ENCODE assay signal across 8 mouse cellular contexts in genomic region chr5:110177021-110177420, GRCm38 (mm10). TPM values are rescaled to one million over a fixed set of nuclear protein-coding genes. Genes with fewer than 3 reads are reported as not detected.
A peak's percentile ranks its signal among the peaks of the same experiment; 100 is the strongest.
DNase-seq lines count a peak whose midpoint lies in the region; ATAC-seq and TF ChIP-seq lines count a peak whose summit lies in the region.

No protein-coding gene starts in this region.

- 2% methylated on average over 19 of the region's 19 CpGs for WGBS in heart, adult 2 months
- WGBS in liver, embryonic 12.5 days (ENCODE audit: insufficient replicate concordance): under 1% methylated on average over 19 of the region's 19 CpGs
- 1% methylated on average over 19 of the region's 19 CpGs for WGBS in stomach, postnatal 0 days

- no peaks in the 10 kb centered on the region for H3K9me3 ChIP-seq in liver, embryonic 12.5 days (replicated peaks)
- H3K9me3 ChIP-seq in stomach, postnatal 0 days (ENCODE audit: control insufficient read depth, low read length): no peaks in the 10 kb centered on the region

- H3K36me3 ChIP-seq in heart, adult 2 months (ENCODE audit: control insufficient read depth, insufficient read depth, low read length): peaks cover 18% of the 10 kb centered on the region
- peaks cover 7% of the 10 kb centered on the region for H3K36me3 ChIP-seq in liver, embryonic 12.5 days
- H3K36me3 ChIP-seq in stomach, postnatal 0 days (ENCODE audit: control insufficient read depth, insufficient read depth, low read length): no peaks in the 10 kb centered on the region

- TF ChIP-seq EP300 in heart, adult 2 months (IDR thresholded peaks at IDR 0.05; ENCODE audit: insufficient read depth, low read depth, low read length): 0 out of 2 replicates have a peak, but pooled peaks have one; percentile 1
- no peak for TF ChIP-seq EP300 in stomach, postnatal 0 days (optimal IDR thresholded peaks at IDR 0.05)

- H3K27ac ChIP-seq in heart, adult 2 months: peak overlapping the region; percentile 95
- H3K27ac ChIP-seq in liver, embryonic 12.5 days: peak overlapping the region; percentile 79
- H3K27ac ChIP-seq in stomach, postnatal 0 days (replicated peaks): peak overlapping the region; percentile 83

- peaks cover 6% of the 10 kb centered on the region for H3K4me1 ChIP-seq in heart, adult 2 months (ENCODE audit: control insufficient read depth, insufficient read depth, low read length)
- peaks cover 38% of the 10 kb centered on the region for H3K4me1 ChIP-seq in liver, embryonic 12.5 days
- H3K4me1 ChIP-seq in stomach, postnatal 0 days (replicated peaks; ENCODE audit: control insufficient read depth, insufficient read depth): 0 out of 2 replicates have a peak, but pooled peaks cover 4% of the 10 kb centered on the region

- H3K4me2 ChIP-seq in liver, embryonic 12.5 days: peak overlapping the region; percentile 87
- H3K4me2 ChIP-seq in stomach, postnatal 0 days (replicated peaks; ENCODE audit: low read depth): peak overlapping the region; percentile 72

- H3K79me2 ChIP-seq in heart, adult 2 months (replicated peaks; ENCODE audit: control insufficient read depth, insufficient read depth, low read length): peaks cover 5% of the 10 kb centered on the region; the same call in 1 of the 2 replicates

- TF ChIP-seq CTCF in heart, adult 2 months (IDR thresholded peaks at IDR 0.05): no peak
- TF ChIP-seq CTCF in stomach, postnatal 0 days (IDR thresholded peaks at IDR 0.05; ENCODE audit: low read depth): no peak

- peak; percentile 25 for ATAC-seq in CD4-positive, CD25-positive, alpha-beta regulatory T cell, adult 4 months
- peak; percentile 28 for ATAC-seq in erythroid progenitor cell, adult 5-6 weeks (replicated peaks; ENCODE audit: low FRiP score, poor library complexity, severe bottlenecking)
- ATAC-seq in liver, embryonic 12.5 days: peak; percentile 19
- peak; percentile 24 for ATAC-seq in stomach, postnatal 0 days (ENCODE audit: low FRiP score, low TSS enrichment)

- intact Hi-C loops in heart, adult 2 months (cut with DNase I): loop anchor here (2.0 kb wide), 2 partner anchors 42 to 70 kb away; partner anchors contain the start of gene Chfr
- intact Hi-C loops in heart, postnatal 10 days (cut with DNase I): loop anchor here (1.0 to 5.0 kb wide), 2 partner anchors 40 to 90 kb away; partner anchors contain the start of gene Pgam5

- DNase-seq in heart, adult 2 months: no peak
- no peak for DNase-seq in heart, postnatal 10 days
- no peak for DNase-seq in stomach, postnatal 0 days (ENCODE audit: low spot score)
- no peak for DNase-seq in urinary bladder, postnatal 14 days (ENCODE audit: low spot score)
- no peak for DNase-seq in layer of hippocampus, adult 9-11 months

- H3K27me3 ChIP-seq in heart, adult 2 months (ENCODE audit: control insufficient read depth, insufficient read depth, low read length): no peaks in the 10 kb centered on the region
- no peaks in the 10 kb centered on the region for H3K27me3 ChIP-seq in liver, embryonic 12.5 days (replicated peaks)
- no peaks in the 10 kb centered on the region for H3K27me3 ChIP-seq in stomach, postnatal 0 days (ENCODE audit: control insufficient read depth, insufficient read depth, low read length)

- TF ChIP-seq POLR2A in heart, adult 2 months (IDR thresholded peaks at IDR 0.05; ENCODE audit: insufficient read depth, low read depth, low read length): no peak

- H3K4me3 ChIP-seq in heart, adult 2 months: peak overlapping the region; percentile 68
- peak overlapping the region; percentile 98 for H3K4me3 ChIP-seq in liver, embryonic 12.5 days
- H3K4me3 ChIP-seq in stomach, postnatal 0 days (ENCODE audit: low read depth, low read length): peak overlapping the region; percentile 96

- peak overlapping the region; percentile 83 for H3K9ac ChIP-seq in heart, adult 2 months (ENCODE audit: low read depth, low read length)
- H3K9ac ChIP-seq in liver, embryonic 12.5 days: peak overlapping the region; percentile 91
- H3K9ac ChIP-seq in stomach, postnatal 0 days (ENCODE audit: low read length): peak overlapping the region; percentile 89

RNA-seq across cellular contexts. Expression of gene Golga3, which starts 0.5 kb away (rescaled TPM):
- 10 to 100 TPM; 47.2 to 53.6 TPM for total RNA-seq in heart, adult 2 months (2021)
- 9.8 and 18.8 TPM in 2 replicates for polyA plus RNA-seq in heart, adult 2 months (2012; rRNA removed)
- total RNA-seq in heart, postnatal 10 days (2021): 10 to 100 TPM; 35.3 to 39.5 TPM
- polyA plus RNA-seq in CD4-positive, CD25-positive, alpha-beta regulatory T cell, adult 4 months (2017; shearing (Covaris generic)): 10 to 100 TPM; 19.7 to 37.2 TPM
- 3.4 and 6.8 TPM in 2 replicates for total RNA-seq in erythroid progenitor cell, adult 5-6 weeks (2015; ENCODE audit: low replicate concordance)
- 13.3 and 16.2 TPM in 2 replicates for total RNA-seq in erythroid progenitor cell, adult 5-6 weeks (2017; ENCODE audit: low replicate concordance)
- polyA plus RNA-seq in liver, embryonic 12.5 days (2016; fragmentation: Nextera tagmentation; extraction: Ambion mirVana): 13.5 and 14.0 TPM in 2 replicates
- polyA plus RNA-seq in stomach, postnatal 0 days (2015; fragmentation: Nextera tagmentation; extraction: Ambion mirVana): 6.4 and 8.3 TPM in 2 replicates

RNA-seq across cellular contexts. Expression of gene Chfr, which starts 41.4 kb away (rescaled TPM):
- 10 to 100 TPM; 11.3 to 14.5 TPM for total RNA-seq in heart, adult 2 months (2021)
- 16.2 and 21.7 TPM in 2 replicates for polyA plus RNA-seq in heart, adult 2 months (2012; rRNA removed)
- total RNA-seq in heart, postnatal 10 days (2021): 10 to 100 TPM; 21.6 to 22.1 TPM
- polyA plus RNA-seq in CD4-positive, CD25-positive, alpha-beta regulatory T cell, adult 4 months (2017; shearing (Covaris generic)): 10 to 100 TPM; 51.4 to 68.2 TPM
- total RNA-seq in erythroid progenitor cell, adult 5-6 weeks (2015; ENCODE audit: low replicate concordance): 52.8 and 58.0 TPM in 2 replicates
- total RNA-seq in erythroid progenitor cell, adult 5-6 weeks (2017; ENCODE audit: low replicate concordance): 44.9 and 55.7 TPM in 2 replicates
- 29.1 and 30.5 TPM in 2 replicates for polyA plus RNA-seq in liver, embryonic 12.5 days (2016; fragmentation: Nextera tagmentation; extraction: Ambion mirVana)
- polyA plus RNA-seq in stomach, postnatal 0 days (2015; fragmentation: Nextera tagmentation; extraction: Ambion mirVana): 24.2 and 25.2 TPM in 2 replicates

RNA-seq across cellular contexts. Expression of gene Ankle2, which starts 53.8 kb away (rescaled TPM):
- total RNA-seq in heart, adult 2 months (2021): 10 to 100 TPM; 27.5 to 32.7 TPM
- 6.7 and 10.0 TPM in 2 replicates for polyA plus RNA-seq in heart, adult 2 months (2012; rRNA removed)
- 10 to 100 TPM; 28.6 to 34.9 TPM for total RNA-seq in heart, postnatal 10 days (2021)
- 10 to 100 TPM; 11.4 to 16.4 TPM for polyA plus RNA-seq in CD4-positive, CD25-positive, alpha-beta regulatory T cell, adult 4 months (2017; shearing (Covaris generic))
- 26.3 and 31.4 TPM in 2 replicates for total RNA-seq in erythroid progenitor cell, adult 5-6 weeks (2015; ENCODE audit: low replicate concordance)
- 35.5 and 45.2 TPM in 2 replicates for total RNA-seq in erythroid progenitor cell, adult 5-6 weeks (2017; ENCODE audit: low replicate concordance)
- polyA plus RNA-seq in liver, embryonic 12.5 days (2016; fragmentation: Nextera tagmentation; extraction: Ambion mirVana): 20.8 and 21.6 TPM in 2 replicates
- 11.2 and 11.7 TPM in 2 replicates for polyA plus RNA-seq in stomach, postnatal 0 days (2015; fragmentation: Nextera tagmentation; extraction: Ambion mirVana)
